Mouse (Mus musculus): ENCODE measurements around the gene Arrb1.

The Arrb1 gene

DNA sequence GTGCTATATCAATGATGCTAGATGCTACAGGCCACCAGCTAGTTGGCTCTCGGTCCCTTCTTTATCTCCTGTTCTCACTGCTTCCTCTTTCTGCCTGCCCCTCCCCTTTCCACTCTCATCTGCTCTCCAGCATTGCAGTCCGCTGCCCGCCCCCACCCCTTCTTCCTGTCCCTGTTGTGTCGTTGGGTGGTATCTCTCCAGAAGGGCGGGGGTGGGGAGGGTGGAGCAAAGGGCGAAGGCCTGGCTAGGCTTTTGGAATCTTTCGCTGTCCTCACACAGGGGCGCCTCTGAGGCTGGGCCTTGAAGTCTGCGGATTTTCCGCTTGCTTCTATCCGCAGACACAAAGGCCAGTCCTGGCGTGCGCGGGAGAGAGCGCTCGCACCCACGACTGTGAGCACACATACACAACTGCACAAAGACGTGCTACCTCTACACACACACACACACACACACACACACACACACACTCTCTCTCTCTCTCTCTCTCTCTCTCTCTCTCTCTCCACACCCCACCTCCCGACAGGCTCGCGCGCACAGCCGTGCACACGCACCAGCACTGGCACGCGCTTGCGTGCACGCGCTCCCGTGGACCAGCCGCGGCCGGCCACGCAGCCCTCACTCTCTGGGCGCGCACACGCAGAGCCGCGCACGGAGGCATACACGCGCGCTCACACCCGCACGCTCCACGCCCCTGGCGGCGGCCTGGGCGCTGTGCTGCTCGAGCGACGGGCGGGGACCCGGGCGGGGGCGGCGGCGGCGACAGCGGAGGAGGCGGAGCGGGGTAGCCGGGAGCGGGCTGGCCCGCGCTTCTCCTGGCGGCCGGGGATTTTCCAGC is at the start of gene Arrb1:
Arrb1 (plus strand) TSS at position 566 of the 835 bp plus-strand sequence.
- peak; percentile 99 for DNase-seq (ENCODE audit: extremely low read depth, low read depth)

DNA sequence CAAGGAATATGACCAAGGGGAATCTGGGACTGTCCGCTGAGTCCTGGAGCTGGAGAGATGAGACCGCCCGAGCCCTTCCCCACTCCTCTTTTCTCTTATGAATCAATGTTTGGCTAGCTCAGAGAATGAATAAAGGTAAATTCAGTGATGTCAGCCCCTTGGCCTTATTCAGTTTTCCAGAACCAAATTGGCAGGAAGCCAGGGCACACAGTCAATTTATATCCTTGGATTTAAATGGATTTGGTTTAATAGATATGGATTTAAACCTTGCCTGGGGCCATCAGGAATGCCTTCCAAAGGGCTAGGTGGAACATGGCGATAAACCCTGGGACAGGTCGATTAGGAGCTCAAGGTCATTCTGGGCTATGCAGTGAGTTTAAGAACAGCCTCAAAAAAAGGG is 45.6 kb upstream of the Arrb1 start:
- no peak for DNase-seq (ENCODE audit: extremely low read depth, low read depth)

DNA sequence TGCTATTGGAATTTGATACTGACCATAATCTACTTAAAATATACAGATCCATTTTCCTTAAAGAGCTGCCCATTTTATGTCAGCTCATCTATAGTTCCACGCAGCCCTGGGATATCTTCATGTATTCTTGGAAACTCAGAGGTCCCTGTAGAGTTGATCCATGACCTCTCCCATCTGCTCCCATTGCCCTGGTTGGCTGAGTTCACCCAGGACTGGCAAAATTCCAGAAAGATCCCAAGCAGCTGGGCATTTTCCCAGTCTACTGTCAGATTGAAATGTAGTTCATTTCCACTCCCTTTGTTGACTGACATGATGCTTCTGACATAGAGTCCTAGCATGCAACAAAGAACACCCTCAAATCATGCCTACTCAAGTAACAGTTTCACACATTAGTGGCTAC is 36.1 kb upstream of the Arrb1 start:
- DNase-seq (ENCODE audit: extremely low read depth, low read depth): no peak

DNA sequence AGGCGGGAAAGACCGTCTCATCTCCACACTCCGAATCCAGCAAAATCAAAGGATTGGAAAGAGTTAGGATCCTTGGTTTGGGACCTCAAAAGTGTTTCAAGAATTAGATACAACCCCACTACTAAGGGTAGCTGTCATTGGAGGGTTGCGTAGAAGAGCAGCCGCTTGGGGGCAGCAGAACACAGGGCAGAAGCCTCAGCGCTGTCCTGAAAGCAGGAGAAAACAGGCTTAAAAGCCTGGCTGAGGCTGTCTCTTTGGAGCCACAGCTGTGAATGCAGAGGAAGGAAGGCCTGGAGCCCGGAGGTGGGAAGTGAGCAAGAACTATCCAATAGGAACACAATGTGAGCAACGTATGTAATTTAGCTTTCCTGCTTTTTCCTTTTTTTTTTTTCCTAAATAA is 35.1 kb upstream of the Arrb1 start:
- DNase-seq (ENCODE audit: extremely low read depth, low read depth): peak; percentile 65

DNA sequence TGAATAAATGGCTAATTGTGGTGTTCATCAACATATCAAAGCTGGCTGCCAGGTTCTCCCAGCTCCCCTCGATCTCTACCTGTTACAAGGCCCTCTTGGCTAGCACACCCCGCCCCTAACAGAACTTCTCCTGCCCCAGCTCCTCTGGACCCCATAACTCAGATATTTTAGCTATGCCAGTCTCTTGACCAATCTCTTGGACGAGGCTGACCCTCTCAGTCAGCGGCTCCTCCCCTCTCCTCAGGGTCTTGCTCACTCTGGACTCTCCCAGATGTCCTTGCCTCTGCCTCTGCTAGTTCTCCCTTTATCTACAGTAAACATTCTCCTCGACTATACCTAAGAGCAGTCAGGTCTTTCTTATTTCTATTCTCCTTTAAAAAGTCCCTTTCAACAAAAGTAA is 34.6 kb upstream of the Arrb1 start:
- DNase-seq (ENCODE audit: extremely low read depth, low read depth): no peak

DNA sequence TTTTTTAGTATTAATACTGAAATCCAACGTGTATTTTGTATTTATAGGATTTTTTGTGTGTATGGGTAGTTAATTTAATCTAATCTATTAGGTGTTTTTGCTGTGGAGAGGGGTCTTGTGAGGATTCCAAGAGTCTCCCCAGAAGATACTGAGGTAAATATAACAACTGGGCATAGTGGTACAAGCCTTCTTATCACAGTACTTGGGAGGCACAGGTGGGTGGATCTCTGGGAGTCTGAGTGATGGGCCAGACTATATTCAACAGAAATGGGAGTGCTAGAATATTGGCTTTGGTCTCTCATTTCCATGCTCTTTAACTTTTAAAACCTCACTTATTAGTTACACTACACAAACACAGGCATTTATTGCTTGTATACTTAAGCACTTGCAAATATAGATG is 34.1 kb upstream of the Arrb1 start:
- no peak for DNase-seq (ENCODE audit: extremely low read depth, low read depth)

DNA sequence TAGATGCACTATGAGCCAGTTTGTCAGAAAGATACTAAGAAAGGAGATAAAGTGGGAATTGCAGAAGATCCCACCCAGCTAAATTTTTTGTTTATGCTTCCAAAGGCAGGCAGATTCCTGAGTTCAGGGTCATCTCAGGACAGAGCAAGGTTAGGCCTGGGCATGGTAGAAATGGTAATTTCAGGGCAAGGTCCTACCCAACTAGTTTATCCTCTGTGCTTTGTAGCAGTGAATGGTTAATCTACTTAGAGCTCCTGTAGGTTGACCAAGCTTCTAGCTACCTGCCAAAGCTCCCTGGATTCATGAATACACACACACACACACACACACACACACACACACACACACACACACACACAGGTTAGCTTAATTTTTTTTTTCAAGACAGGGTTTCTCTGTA is 30.7 kb upstream of the Arrb1 start:
- DNase-seq (ENCODE audit: extremely low read depth, low read depth): no peak

DNA sequence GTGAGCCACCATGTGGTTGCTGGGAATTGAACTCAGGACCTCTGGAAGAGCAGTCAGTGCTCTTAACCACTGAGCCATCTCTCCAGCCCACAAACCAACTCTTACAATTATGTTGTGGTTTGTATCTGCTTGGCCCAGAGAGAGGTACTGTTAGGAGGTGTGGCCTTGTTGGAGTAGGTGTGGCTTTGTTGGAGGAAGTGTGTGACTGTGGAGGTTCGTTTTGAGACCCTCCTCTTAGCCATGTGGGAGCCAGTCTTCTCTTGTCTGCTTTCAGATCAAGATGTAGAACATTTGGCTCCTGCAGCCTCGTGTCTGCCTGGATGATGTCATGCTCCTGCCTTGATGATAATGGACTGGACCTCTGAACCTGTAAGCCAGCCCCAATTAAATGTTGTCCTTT is 27.1 kb upstream of the Arrb1 start:
- DNase-seq (ENCODE audit: extremely low read depth, low read depth): peak; percentile 70

DNA sequence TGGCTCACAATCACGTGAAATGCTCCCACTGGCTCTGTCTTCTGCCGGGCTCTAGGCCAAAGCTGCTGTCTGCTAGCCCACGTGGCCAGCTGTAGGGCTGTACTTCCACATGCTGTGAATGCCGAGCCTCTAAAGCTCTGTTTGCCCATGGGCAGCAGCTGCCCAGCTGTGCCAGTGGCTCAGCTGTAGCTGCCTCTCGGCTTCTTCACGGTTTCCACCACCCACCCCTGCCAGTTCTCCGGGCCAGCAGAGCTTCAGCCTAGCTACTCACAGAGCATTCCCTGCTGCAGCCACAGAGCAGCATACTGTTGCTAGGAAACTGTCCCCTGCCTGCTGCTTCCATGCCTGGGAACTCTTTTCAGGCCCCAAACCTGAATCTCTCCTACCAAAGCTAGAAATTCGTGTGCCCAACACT is 25.2 kb upstream of the Arrb1 start:
- DNase-seq (ENCODE audit: extremely low read depth, low read depth): no peak

DNA sequence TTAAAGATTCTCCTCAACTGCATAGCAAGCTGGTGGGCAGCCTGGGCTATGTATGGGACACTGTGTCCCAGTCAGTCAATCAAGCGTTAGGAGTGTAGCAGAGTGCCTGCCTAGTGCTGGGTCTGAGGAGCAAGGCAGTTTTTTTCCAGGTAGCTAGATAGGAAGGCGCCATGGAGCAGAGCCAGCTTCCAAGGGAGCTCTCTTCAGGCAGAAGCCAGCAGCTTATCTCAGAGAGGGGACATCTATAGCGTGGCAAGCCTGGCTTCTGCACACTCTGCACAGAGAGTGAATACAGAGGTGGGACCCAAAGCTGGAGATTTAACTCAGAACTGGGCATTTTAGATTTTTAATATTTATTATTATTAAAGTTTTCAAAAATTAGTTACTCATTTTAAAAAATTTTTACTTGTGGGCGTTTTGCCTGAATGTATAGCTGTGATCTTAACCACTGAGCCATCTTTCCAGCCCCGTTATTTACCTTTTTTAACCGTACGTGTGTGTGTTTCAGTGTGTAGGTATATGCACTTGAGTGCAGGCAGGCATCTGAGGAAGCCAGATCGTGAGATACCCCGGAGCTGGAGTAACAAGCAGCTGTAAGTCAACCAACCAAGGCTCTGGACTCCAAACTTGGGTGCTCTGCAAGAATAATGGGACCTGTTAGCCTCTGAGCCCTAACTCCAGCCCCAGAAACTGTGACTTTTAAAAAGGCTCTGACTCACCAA is 19.0 kb upstream of the Arrb1 start:
- DNase-seq (ENCODE audit: extremely low read depth, low read depth): no peak

DNA sequence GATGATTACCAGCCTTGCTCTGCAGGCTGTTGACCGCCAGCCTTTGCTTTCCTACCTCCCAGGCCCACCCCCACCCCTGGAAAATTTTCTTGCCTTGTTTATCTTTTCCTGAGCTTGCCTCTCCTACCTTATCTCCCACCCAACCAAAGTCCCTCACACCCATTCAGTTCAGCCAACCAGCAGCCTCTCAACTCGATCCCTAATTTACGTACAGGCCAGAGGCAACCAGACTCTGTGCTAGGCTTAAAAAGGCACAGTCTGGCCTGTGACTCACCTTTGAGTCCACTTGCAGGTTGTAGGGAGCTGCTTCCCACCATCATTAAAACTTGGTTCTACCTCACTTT is 18.5 kb upstream of the Arrb1 start:
- no peak for DNase-seq (ENCODE audit: extremely low read depth, low read depth)

DNA sequence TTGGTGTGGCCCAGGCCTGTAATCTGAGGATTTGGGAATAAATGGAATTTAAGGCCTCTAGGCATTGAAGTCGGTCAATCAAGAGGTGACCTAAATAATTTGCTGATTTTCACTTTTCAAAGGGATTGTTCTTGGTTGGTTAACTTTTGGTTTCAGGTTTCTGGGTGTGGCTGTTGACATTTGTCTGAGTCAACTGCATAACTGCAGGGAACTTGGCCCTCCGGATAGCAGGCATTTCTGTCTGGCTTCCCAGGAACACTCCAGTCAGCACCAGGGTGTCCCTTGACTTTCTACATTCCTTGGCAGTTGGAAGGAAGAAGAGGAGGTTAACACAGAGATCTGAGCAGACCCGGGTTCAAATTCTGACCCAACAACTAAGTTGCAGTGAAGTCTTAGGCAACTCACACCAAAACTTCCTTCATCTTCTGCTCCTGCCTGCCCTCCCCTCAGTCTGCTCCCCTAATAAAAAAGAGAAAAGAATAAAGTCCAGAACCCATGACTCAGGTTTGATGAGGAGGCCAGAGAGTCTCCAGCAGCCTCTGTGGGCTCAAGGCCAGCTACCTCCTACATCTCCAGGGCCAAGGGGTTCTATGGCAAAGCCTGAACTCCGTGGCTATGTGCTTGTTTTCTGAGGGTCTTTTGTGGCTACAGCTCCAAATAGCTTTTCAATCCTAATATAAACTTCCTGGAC is 16.2 kb upstream of the Arrb1 start:
- no peak for DNase-seq (ENCODE audit: extremely low read depth, low read depth)

DNA sequence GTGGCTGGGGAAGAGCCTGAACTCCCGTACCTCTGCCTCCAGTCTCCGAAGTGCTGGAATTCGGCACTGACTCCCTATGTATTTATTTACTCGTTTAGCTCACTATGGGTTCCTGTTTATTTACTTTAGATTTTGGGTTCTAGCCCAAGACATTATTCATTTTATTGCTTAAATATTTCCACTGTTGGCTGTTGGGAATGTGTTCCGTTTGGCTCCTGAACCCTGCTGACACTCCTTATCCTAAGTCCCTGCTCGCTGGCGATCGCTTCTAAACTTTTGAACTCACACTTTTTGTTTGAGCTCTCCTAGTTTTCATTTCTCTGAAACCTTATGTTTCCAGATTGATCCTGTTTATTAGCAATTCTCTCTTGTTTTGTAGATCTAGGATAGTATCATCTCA is 12.1 kb upstream of the Arrb1 start:
- DNase-seq (ENCODE audit: extremely low read depth, low read depth): no peak

DNA sequence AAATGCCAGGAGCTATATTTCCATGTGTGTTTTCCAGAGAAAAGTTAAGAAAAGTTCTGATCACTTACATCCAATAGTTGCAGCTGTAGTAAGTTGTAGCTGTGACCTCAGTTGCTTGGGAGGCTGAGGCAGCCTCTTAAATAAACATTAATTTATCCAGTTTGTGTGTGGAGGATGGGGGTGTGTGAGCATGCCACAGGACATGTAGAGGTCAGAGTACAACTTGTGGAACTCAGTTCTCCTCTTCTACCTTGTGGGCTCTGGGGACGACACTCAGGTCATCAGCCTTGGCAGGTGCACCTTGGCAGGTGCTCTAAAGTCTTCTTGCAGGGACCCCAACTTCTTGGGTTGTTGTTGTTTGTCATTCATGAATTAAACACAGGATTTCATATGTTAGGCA is 11.4 kb upstream of the Arrb1 start:
- no peak for DNase-seq (ENCODE audit: extremely low read depth, low read depth)

DNA sequence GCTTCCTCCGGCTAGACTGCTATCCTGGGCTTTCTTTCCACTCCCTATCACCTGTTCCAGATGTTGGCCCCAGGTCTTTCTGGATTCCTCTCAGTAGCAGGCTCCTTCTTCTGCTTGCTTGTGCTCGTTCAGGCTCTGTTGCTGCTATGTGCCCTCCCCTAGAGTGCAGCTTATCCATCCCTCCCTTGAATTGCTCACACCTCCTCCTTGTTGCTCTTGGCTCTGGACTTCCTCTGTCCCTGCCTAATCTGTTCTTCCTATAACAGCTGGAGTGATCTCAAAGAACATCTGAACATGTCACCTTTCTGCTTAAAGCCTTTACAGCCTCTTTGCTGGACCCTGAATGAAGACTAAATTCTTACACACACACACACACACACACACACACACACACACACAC is 6.7 kb upstream of the Arrb1 start:
- no peak for DNase-seq (ENCODE audit: extremely low read depth, low read depth)

DNA sequence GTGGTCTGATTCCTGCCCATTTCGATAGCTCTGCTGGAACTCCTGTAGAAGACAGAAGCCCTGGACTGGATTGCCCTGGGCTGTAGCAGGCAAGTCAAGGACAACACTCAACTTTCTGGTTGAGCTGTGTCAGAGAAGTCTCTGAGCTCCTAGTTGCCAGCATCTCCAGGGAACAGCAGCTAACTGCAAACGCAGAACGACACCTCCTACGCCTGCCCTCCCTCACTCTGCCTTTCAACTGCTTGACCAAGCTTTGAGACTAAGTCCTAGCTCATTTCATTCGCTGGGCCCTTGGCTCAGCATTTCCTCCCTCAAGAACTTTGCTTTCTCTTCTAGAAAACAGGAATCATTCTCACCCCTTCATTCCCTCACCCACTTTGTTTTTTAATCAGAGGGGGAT is 5.9 kb upstream of the Arrb1 start:
- no peak for DNase-seq (ENCODE audit: extremely low read depth, low read depth)

DNA sequence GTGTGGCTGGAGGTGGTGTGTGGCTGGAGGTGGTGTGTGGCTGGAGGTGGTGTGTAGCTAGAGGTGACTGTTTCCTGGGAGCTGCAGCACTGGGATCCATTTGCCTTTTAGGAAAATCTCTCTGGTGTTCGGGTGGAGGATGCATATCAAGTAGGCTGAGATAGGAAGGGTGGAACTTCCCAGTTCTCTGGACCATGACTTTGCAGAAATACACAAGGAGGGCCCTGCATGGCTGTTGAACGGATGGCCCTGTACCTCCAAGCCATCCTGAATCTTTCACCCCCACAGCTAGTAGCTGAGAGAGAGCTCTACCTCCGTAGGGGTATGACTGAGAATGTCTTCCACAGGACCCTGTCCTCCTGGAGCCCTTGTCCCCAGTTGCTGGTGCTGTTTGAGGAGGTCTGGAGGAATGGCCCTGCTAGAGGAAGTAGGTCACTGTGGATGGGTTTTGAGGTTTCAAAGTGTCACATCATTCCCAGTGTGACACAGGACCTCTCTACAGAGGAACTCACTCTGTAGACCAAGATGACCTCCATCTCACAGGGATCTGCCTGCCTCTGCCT is 3.8 kb upstream of the Arrb1 start:
- DNase-seq (ENCODE audit: extremely low read depth, low read depth): peak; percentile 70

DNA sequence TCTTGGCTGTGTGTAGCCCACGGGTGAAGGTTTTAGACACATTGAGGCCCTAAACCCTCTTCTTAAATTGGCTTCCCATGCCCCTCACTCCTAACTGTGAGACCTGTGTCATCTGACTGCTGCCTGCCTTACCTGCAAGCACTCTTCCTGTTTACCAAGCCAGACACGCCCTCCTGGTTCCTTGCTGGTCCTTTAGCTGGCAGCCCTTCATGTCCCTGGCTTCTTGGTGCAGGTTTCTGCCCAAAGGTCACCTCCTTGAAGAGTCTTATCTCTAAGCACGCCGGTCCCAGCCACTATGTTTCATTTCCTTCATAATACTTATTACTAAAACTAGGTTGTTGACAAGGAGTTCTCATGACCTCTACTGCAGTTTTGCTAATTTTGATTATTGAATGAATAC is 2.7 kb upstream of the Arrb1 start:
- DNase-seq (ENCODE audit: extremely low read depth, low read depth): no peak

DNA sequence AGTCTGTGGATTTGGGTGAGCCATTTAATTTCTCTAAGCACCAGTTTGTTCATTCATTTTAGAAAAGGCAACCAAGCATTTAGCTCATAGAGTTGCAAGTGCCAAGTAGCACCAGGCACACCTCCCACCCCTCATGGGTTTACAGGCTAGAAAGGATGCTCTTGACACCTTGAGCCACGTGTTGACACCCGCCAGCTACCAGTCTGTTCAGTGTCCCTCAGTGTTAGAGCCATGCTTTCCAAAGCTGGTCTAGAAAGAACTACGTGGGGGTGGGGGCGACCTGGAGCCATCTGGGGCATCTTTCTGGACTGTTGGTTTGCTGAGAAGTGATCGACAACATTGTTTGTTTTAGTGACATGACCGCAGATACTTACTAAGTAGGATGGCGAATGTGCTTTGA is 1.7 kb upstream of the Arrb1 start:
- DNase-seq (ENCODE audit: extremely low read depth, low read depth): no peak

DNA sequence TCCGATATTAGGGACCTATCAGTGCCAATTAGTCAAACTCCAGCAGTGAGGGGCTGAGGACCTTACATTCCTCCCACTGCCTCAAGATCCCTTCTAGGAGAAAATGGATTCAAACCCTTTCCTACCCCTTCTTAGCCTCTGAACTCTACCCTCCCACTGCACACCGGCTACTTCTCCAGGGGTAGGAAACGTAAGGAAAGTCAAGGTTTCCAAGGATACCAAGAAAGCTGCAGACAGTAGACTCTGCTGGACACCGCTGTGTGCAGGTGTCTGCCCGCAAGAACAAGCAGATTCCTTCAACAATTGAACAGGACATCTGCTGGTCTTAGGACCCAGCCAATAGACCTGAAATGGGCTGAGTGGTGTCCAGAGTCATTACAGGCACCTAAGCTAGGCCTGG is 765 bp upstream of the Arrb1 start:
- no peak for DNase-seq (ENCODE audit: extremely low read depth, low read depth)

DNA sequence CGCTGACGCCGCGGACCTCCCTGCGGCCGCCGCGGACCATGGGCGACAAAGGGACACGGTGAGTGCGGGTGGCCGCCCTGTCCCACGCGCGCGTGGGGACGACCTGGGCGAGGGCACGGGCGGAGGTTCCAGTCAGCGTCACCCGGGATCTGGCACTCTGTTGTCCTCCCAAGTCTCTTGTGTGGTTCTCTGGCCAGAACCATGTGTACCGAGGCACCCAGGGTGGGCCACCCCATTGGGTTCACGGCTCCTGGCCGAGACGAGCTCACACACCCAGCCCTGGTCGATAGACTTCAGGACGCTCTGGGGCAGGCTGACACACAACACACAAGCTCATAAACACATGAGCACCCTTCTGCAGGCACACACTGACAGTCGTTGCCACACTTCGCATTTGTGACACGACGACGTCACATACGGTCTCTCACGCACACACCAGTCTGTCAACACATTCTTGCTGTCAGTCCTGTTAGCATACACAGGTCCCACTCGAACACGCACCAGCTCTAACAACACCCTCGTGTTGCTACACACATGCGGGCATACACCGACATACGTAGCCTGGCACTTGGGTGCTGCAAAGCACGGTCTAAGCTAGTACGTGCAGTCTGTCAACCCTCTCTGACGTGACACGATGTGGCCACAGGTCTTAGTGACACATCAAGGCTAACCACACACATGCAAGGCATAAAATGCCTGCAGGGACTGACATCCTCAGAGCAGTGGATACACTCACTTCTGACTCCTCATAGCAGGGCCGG is 655 bp downstream of the Arrb1 start:
- DNase-seq (ENCODE audit: extremely low read depth, low read depth): no peak
